Mouse (Mus musculus): ENCODE results near the gene Phf10.
"Not testable (repeated sequence)": the region's sequence is repeated elsewhere in the genome, so short reads cannot be mapped to it uniquely, and the experiment has no call there.

Phf10 gene

GRCm38 (mm10) chr17:14943009-14943728 is 17.9 kb downstream of the Phf10 start, which contains the start of the genes Wdr27 and 1600012H06Rik:
Gene Wdr27, minus strand, starts transcription at chr17:14943158.
Gene 1600012H06Rik, plus strand, starts transcription at chr17:14943184.
- peak; percentile 97 for DNase-seq

DNA sequence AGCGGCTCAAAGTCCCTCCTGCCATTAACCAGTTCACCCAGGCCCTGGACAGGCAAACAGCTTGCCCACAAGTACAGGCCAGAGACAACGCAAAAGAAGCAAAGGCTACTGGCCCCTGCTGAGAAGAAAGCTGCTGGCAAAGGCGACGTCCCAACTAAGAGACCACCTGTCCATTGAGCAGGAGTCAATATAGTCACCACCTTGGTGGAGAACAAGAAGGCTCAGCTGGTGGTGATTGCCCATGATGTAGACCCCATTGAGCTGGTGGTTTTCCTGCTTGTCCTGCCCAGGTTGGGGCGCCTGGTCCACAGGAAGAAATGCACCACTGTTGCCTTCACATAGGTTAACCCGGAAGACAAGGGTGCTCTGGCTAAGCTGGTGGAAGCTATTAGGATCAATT is 18.9 kb downstream of the Phf10 start:
- DNase-seq: peak; percentile 13

DNA sequence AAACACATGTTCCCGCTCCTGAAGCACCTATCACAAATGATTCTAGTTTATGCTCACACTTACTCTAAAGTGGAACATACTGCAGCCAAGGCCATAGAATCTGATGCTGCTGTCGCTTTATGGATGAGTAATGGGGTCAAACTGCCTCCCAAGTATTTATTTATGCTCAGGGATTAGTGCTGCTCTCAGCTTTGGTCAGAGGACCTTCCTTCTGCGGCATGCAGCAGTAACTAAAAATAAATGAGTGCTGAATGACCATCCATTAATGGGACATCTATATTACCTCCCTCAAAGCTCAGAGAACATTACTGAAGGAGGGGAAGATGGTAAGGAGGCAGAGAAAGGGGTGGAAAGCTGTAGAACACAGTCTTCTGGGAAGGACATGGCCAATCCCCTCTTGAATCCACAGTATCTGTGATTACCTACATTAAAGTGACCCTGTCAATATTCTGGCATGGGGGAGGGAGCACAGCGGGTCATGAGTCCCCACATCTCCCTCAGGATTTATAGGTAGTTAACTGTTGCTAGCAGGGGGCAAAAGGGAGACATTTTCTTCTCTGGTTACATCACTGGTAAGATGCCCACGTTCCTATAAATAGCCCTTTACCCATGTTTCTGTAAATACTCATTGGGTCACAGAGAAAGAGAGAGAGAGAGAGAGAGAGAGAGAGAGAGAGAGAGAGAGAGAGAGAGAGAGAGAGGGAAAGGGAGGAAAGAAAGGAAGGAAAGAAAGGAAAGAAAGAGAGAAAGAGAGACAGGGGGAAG is 25.1 kb downstream of the Phf10 start:
- no peak for DNase-seq

- DNase-seq: not testable (repeated sequence)
These were observed 25.8 kb downstream of the Phf10 start for GRCm38 (mm10) chr17:14935280-14935679.

GRCm38 (mm10) chr17:14931469-14931868 is 29.6 kb downstream of the Phf10 start:
- DNase-seq: no peak

GRCm38 (mm10) chr17:14930697-14931096 is 30.4 kb downstream of the Phf10 start:
- no peak for DNase-seq

- no peak for DNase-seq
These were observed 32.4 kb downstream of the Phf10 start for GRCm38 (mm10) chr17:14928631-14929030.

GRCm38 (mm10) chr17:14927644-14928218 is 33.3 kb downstream of the Phf10 start:
- no peak for DNase-seq

DNA sequence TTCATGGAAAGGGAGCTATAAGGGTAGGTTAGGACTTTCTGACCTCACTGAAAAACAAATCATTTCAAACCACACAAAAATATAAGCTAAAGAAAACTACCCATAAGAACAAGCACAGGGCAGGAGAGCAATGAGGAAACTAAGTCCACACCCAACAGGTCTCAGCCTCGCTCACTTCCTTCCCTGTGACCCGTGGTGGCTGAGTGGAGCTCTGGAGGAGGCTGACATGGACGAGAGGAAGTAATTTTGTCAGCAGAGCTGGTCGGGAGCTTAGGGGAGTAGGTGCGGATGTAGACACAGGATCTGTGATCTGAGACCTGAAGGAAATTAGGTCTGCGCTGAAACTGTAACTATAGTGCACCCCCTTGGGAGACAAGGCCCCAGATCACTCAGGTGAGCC is 39.5 kb downstream of the Phf10 start:
- DNase-seq: no peak

DNA sequence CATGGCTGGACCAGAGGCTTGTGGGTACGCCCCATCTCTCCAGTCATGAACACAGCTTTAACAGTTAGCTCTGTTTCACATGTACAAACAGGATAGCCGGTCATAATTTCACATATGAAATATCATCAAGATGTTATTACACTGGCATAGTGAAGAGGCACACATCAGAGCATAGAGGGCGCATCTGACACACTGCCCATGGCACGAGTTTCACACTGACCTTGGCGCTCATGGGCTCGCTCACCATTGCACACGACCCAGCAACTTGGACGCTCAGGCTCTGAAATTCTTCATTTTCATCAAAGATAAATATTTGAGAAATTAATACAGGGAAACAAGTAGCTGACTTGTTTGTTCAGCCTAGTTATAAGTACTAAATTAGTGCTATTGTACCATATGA is 43.2 kb downstream of the Phf10 start:
- DNase-seq: no peak

- no peak for DNase-seq
These were observed 46.7 kb downstream of the Phf10 start for GRCm38 (mm10) chr17:14914401-14914800.

DNA sequence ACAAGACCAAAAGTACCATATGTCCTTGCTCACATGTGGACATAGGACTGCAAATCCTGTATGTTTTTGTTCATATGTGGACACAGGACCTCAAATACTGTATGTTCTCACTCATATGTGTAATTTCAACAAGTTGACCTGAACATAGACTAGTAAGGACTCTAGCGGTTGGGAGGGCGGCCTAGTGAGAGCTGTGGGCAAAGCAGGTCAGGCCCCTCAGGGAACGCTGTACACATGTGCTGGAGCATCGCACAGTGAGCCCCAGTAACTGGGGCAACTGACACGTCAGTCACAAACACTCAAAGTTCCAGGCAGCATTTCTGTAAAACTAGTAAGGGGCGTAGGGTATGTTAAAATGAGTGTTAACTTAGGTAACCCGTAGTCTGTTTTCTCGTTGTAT is 48.1 kb downstream of the Phf10 start:
- DNase-seq: no peak

DNA sequence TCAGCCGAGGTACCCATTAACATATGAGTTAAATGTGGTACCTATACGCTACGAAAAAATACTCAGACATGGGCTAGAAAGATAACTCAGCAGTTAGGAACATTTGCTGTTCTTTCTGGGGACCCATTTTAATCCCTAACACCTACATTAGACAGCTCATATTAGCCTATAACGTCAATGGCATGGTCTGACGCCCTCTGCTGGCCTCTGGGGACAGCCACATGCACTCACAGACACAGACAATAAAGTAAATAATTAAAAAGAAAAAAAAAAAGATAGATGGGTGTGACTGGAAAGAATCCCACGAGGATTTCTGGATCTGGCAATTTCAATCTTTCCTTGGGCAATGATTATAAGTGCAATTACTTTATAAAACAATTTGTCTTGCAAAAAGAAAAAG is 48.7 kb downstream of the Phf10 start:
- no peak for DNase-seq

- DNase-seq: no peak
These were observed 50.3 kb downstream of the Phf10 start for GRCm38 (mm10) chr17:14910771-14911170.

DNA sequence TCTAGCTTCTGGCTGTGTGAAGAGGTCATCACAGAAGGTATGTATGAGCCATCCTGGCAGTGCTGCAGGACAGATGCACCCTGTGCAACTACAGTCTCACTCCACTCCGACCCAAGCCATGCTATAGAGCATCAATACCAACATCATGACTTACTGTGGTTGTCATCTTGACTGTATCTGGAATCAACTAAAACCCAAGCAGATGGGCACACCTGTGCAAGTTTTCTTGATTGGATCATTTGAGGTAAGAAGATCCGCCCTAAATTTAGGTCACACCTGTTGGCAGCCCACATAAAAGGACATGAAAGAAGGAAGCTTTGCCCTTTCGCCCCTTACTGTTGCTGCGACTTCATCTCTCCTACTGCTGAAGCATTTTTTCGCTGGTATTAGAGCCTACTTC is 51.7 kb downstream of the Phf10 start:
- no peak for DNase-seq

DNA sequence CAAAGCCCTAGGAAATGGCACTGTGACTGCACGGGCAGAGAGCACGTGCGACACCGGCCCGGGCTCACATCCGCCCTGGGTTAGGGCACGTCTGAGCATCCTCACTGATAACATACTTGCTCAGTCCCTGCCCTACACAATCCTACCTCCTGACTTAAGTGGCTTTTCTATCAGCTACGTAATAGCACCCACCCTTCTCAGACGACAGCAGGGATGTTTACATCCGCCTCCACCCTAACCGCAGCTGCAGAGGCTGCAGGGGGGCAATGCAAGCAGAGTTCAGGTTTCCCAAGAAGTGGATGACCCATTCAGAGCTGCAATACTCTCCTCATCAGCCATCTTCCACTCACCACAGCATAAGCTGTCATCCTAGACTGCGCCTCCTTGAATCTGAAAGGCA is 53.9 kb downstream of the Phf10 start:
- DNase-seq: no peak

DNA sequence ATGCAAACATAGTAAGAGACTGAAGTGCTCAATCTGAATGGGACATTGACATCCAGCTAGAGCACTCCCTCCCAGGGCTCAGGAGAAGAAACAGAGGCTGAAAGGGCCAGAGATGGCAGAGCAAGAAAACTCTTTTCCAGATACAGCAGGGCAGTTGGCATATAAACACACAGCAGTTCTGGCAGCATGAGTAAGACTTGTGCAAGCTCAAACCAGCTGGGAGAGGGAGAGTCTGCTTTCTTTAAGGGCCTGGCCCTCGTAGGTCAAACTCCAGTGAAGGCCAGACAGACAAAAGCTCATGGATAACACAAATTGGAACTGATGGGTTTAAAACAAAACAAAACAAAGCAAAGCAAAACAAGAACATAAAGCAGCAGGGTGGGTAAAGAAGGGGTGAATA is 54.5 kb downstream of the Phf10 start:
- DNase-seq: no peak

- peak; percentile 47 for DNase-seq
These were observed 56.3 kb downstream of the Phf10 start for GRCm38 (mm10) chr17:14904637-14905265.

GRCm38 (mm10) chr17:14904206-14904605 is 56.9 kb downstream of the Phf10 start:
- no peak for DNase-seq

DNA sequence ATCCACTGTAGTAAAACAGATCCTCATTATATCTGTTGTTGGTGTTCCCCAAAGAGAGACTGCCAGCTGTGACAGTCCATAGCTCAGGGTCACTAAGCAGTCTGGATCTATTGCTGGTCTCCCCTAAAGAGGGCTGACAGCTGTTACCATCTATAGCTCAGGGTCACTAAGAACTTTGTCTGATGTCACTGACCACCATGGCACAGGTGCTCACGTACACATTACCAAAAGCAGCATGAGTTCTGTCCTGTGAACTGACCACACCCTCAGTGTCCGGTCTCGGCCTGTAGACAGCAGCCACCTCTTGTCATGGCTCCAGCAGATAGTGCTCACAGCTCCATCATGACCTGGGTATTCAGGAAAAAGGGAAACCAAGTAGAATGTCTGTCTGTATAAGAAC is 57.9 kb downstream of the Phf10 start:
- no peak for DNase-seq

- no peak for DNase-seq
These were observed 62.1 kb downstream of the Phf10 start for GRCm38 (mm10) chr17:14898972-14899371.

DNA sequence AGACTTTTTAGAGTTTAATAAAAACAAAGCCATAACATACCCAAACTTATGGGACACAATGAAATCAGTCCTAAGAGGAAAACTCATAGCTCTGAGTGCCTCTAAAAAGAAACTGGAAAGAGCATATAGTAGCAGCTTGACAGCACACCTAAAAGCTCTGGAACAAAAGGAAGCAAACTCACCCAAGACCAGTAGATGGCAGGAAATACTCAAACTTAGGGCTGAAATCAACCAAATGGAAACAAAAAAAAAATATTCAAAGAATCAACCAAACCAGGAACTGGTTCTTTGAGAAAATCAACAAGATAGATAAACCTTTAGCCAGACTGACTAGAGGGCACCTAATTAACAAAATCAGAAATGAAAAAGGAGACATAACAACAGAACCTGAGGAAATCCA is 66.0 kb downstream of the Phf10 start:
- DNase-seq: not testable (repeated sequence)
